Mouse (Mus musculus): Measurements from ENCODE around the gene Trim47. TPM values are rescaled to one million over a fixed set of nuclear protein-coding genes. Genes with fewer than 3 reads are reported as not detected.
"Not testable (repeated sequence)": the region's sequence is repeated elsewhere in the genome, so short reads cannot be mapped to it uniquely, and the experiment has no call there.

Gene Trim47
- total RNA-seq, 2 experiments from 2014 or later, result 6.2 to 7.9 TPM

- intact Hi-C loops (cut with DNase I), result no loop called here
- DNase-seq (ENCODE audit: extremely low spot score in 1 of 2, low spot score in 2 of 2), result no peak
Observed at GRCm38 (mm10) chr11:116096213-116097108, 30.5 kb downstream of the Trim47 start.

- no peak for DNase-seq (ENCODE audit: extremely low spot score in 1 of 2, low spot score in 2 of 2)
- intact Hi-C loops (cut with DNase I), result no loop called here
Observed at GRCm38 (mm10) chr11:116095573-116095972, 31.4 kb downstream of the Trim47 start.

GRCm38 (mm10) chr11:116093771-116094565, 33.0 kb downstream of the Trim47 start:
- no peak for DNase-seq (ENCODE audit: extremely low spot score in 1 of 2, low spot score in 2 of 2)
- intact Hi-C loops (cut with DNase I), result no loop called here

GRCm38 (mm10) chr11:116092959-116093358, 34.1 kb downstream of the Trim47 start:
- DNase-seq (ENCODE audit: extremely low spot score in 1 of 2, low spot score in 2 of 2); intact Hi-C loops (cut with DNase I): not testable (repeated sequence)

GRCm38 (mm10) chr11:116091591-116091990, 35.4 kb downstream of the Trim47 start:
- no peak for DNase-seq (ENCODE audit: extremely low spot score in 1 of 2, low spot score in 2 of 2)
- intact Hi-C loops (cut with DNase I), result no loop called here

- intact Hi-C loops (cut with DNase I), result loop anchor here (5.0 kb wide), 1 partner anchor 57 kb away; the partner anchor contains the start of gene Unk
- DNase-seq (ENCODE audit: extremely low spot score in 1 of 2, low spot score in 2 of 2), result no peak
Observed at GRCm38 (mm10) chr11:116089545-116089944, 37.5 kb downstream of the Trim47 start.

GRCm38 (mm10) chr11:116088741-116089394, 38.1 kb downstream of the Trim47 start:
- DNase-seq (ENCODE audit: extremely low spot score in 1 of 2, low spot score in 2 of 2), result no peak
- intact Hi-C loops (cut with DNase I), result loop anchor here (5.0 kb wide), 1 partner anchor 57 kb away; the partner anchor contains the start of gene Unk

- DNase-seq (ENCODE audit: extremely low spot score in 1 of 2, low spot score in 2 of 2), result no peak
- intact Hi-C loops (cut with DNase I), result loop anchor here (5.0 kb wide), 1 partner anchor 56 kb away; the partner anchor contains the start of gene Unk
Observed at GRCm38 (mm10) chr11:116088188-116088587, 38.8 kb downstream of the Trim47 start.

- peak; percentile 74 to 93 for DNase-seq (ENCODE audit: extremely low spot score in 1 of 2, low spot score in 2 of 2)
- intact Hi-C loops (cut with DNase I), result loop anchor here (2.0 to 5.0 kb wide), 2 partner anchors 43 to 55 kb away; partner anchors contain the start of genes Trim65 and Unk
Observed at GRCm38 (mm10) chr11:116087194-116088130, 39.5 kb downstream of the Trim47 start.

- DNase-seq (ENCODE audit: extremely low spot score in 1 of 2, low spot score in 2 of 2), result peak; percentile 98 to 99
- intact Hi-C loops (cut with DNase I), result loop anchor here (2.0 to 5.0 kb wide), 2 partner anchors 44 to 54 kb away; partner anchors contain the start of genes Trim65 and Unk
Observed at GRCm38 (mm10) chr11:116086258-116087193, 40.5 kb downstream of the Trim47 start, which contains the start of gene Wbp2. Wbp2 (minus strand) TSS chr11:116086995.

- intact Hi-C loops (cut with DNase I), result no loop called here
- no peak for DNase-seq (ENCODE audit: extremely low spot score in 1 of 2, low spot score in 2 of 2)
Observed at GRCm38 (mm10) chr11:116084166-116084565, 42.8 kb downstream of the Trim47 start.

GRCm38 (mm10) chr11:116083096-116083672, 43.8 kb downstream of the Trim47 start:
- intact Hi-C loops (cut with DNase I), result no loop called here
- no peak for DNase-seq (ENCODE audit: extremely low spot score in 1 of 2, low spot score in 2 of 2)

- no peak for DNase-seq (ENCODE audit: extremely low spot score in 1 of 2, low spot score in 2 of 2)
- intact Hi-C loops (cut with DNase I), result no loop called here
Observed at GRCm38 (mm10) chr11:116081081-116081480, 45.9 kb downstream of the Trim47 start.

GRCm38 (mm10) chr11:116079511-116079910, 47.5 kb downstream of the Trim47 start:
- no peak for DNase-seq (ENCODE audit: extremely low spot score in 1 of 2, low spot score in 2 of 2)
- intact Hi-C loops (cut with DNase I), result no loop called here

GRCm38 (mm10) chr11:116078676-116079320, 48.2 kb downstream of the Trim47 start:
- intact Hi-C loops (cut with DNase I), result no loop called here

GRCm38 (mm10) chr11:116078221-116078620, 48.8 kb downstream of the Trim47 start:
- DNase-seq (ENCODE audit: extremely low spot score in 1 of 2, low spot score in 2 of 2), result peak in 1 of 2 experiments; percentile 82

More at GRCm38 (mm10) chr11:116078676-116079320, 48.2 kb downstream of the Trim47 start:
- DNase-seq (ENCODE audit: extremely low spot score in 1 of 2, low spot score in 2 of 2), result no peak

More at GRCm38 (mm10) chr11:116078221-116078620, 48.8 kb downstream of the Trim47 start:
- intact Hi-C loops (cut with DNase I), result no loop called here

Measured in left cerebral cortex, postnatal 10 days (tissue).